Mouse (Mus musculus): ENCODE data around the gene Gm20547. TPM values are rescaled to one million over a fixed set of nuclear protein-coding genes. Genes with fewer than 3 reads are reported as not detected.
"Not testable (repeated sequence)": the region's sequence is repeated elsewhere in the genome, so short reads cannot be mapped to it uniquely, and the experiment has no call there.

Gene Gm20547
- total RNA-seq, 1 experiment from 2014 or later: not detected

GRCm38 (mm10) chr17:34861704-34862415 is 20.0 kb downstream of the Gm20547 start:
- ATAC-seq (ENCODE audit: extremely low read depth, insufficient number of reproducible peaks, low FRiP score, poor library complexity, severe bottlenecking): no peak

DNA sequence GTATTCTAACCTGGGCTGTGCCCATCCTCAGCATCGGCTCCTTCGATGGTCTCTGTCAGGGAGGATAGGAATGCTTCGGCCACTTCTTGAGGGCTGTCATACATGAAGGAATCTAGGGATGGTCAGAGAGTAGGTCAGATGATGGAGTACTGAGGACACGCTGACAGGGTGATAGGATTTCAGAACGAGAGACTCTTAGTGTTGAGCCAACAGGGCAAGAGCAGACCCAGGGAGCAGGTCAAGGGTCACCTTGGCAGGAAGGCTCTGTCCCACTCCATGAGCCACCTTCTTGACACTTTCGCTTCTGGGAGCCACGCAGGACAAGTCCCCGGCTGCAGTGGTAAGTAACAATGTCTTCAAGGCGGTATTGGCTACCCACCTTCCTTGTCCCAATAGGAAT is 21.3 kb downstream of the Gm20547 start:
- no peak for ATAC-seq (ENCODE audit: extremely low read depth, insufficient number of reproducible peaks, low FRiP score, poor library complexity, severe bottlenecking)

DNA sequence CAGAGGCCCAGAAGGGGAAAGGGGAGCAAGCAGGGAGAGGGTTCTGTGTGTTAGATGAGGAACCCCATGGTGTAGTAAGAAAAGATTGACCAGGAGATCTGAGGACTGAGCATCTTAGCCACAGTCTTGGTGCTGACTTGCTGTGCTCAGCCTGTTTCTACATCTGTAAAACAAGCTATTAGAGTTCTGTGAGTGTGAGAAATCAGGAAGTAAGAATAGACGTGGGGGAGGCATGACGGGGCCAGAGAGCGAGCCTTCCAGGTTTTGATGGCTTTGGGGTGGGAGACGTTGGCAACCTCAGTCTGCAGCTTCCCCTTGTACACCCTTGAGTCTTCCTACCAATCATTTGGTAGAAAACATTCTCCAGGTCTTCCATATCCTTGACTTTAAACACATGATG is 23.2 kb downstream of the Gm20547 start:
- no peak for ATAC-seq (ENCODE audit: extremely low read depth, insufficient number of reproducible peaks, low FRiP score, poor library complexity, severe bottlenecking)

GRCm38 (mm10) chr17:34855825-34856224 is 26.0 kb downstream of the Gm20547 start:
- peak; percentile 43; the same call in 1 of the 2 replicates for ATAC-seq (ENCODE audit: extremely low read depth, insufficient number of reproducible peaks, low FRiP score, poor library complexity, severe bottlenecking)

DNA sequence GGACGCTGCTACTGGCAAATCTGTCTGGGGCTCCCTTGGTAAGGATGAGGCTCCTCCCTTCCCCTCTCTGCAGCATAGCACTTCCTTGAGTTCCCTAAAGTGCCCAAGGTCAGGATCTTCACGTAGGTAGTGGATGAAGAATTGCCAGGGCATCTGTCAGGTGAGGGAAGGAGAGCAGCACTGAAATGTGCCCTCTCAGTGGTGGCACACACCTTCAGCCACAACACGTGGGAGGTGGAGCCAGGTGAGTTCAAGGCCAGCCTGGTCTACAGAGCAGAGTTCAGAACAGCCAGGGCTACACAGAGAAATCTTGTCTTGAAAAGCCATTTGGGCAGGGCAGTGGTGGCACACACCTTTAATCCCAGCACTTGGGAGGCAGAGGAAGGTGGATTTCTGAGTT is 27.1 kb downstream of the Gm20547 start:
- ATAC-seq (ENCODE audit: extremely low read depth, insufficient number of reproducible peaks, low FRiP score, poor library complexity, severe bottlenecking): no peak

- ATAC-seq (ENCODE audit: extremely low read depth, insufficient number of reproducible peaks, low FRiP score, poor library complexity, severe bottlenecking): no peak
Observed at GRCm38 (mm10) chr17:34853511-34853910, 28.3 kb downstream of the Gm20547 start.

DNA sequence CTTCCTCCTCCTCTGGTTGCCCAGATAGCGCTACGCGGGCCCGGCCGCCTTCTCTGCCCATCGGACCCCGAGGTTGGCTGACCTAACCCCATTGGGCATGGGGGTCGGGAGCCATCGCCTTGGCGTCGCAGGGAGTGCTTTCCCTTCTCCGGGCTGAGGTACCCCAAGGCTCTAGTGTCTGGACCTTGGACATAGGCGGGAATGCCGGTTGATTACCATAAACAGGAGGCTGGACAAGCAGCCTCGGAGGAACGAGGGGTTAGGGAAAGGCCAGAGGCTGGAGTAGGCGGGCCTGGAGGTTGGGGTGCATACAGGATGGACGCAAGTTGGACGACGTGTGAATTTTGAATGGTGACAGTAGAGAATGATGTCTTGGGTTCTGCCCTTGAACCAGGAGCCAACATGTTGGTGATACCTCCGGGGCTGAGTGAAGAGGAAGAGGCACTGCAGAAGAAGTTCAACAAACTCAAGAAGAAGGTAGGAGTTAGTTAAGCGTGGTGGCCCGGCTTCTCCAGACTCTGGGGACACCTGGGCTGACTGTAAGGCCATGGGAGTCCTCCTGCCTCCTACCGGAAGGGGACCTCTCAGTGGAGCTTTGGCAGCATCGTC is 31.2 kb downstream of the Gm20547 start:
- no peak for ATAC-seq (ENCODE audit: extremely low read depth, insufficient number of reproducible peaks, low FRiP score, poor library complexity, severe bottlenecking)

DNA sequence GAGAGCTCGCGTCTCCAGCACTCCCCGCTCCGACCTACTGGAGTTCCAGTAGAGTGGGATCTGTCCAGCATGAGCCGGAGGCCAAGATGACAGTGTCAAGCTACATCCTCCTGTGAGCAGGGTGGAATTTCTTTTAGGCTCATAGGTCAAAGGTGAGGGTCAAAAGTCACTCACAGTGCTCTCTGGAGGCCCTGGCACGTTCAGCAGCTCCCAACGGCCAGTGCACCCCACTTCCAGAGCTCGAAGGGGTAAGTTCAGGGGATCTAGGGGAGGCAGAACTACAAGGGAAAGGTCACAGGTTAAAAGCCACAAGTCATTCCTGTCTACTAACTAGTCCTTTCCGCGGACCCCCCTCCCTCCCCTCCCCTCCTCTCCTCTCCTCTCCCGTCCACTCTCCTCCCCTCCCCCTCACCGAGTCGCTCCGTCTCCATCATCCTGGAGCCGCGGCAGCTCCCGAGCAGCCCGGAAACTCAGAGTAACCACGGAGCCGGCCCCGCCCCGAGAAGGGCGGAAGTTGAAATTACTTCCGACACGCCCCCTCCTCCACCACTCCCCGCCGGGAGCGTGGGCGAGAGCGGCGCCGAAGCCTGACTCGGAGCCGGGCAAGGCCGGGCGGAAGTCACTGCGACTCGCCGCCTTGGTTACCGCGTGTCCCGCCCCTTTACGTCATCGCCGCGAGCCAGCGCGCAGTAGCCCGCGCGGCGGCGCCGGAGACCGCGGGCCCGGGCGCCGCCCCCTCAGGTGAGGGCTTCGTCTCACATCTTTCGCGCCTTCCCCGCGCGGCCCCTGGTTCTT is 31.9 kb downstream of the Gm20547 start, which contains the start of the genes Skiv2l and Nelfe:
Gene Skiv2l, minus strand, starts transcription at position 489 of the 795 bp plus-strand sequence.
Gene Nelfe, plus strand, starts transcription at position 670 of the 795 bp plus-strand sequence.
- ATAC-seq (ENCODE audit: extremely low read depth, insufficient number of reproducible peaks, low FRiP score, poor library complexity, severe bottlenecking): peak; percentile 95

GRCm38 (mm10) chr17:34847615-34848014 is 34.2 kb downstream of the Gm20547 start:
- no peak for ATAC-seq (ENCODE audit: extremely low read depth, insufficient number of reproducible peaks, low FRiP score, poor library complexity, severe bottlenecking)

DNA sequence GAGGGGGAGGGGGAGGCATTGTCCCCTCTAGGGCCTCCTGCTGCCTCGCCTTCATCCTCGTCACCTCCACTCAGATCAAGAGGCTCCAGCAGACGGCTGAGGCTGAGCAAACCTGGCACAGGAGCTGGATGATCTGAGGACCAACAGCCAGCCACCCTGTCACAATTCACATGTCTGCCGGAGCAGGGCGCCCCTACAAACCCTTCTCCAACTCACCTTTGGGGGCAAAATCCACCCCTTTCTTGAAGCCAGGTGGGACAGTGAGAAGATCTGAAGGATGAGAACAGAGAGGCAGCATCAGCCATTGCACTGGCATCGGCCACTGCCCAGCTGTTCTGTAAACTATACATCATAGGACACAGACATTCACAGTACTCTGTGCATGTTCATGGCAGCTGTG is 34.6 kb downstream of the Gm20547 start:
- no peak for ATAC-seq (ENCODE audit: extremely low read depth, insufficient number of reproducible peaks, low FRiP score, poor library complexity, severe bottlenecking)

GRCm38 (mm10) chr17:34844884-34845283 is 37.0 kb downstream of the Gm20547 start:
- no peak for ATAC-seq (ENCODE audit: extremely low read depth, insufficient number of reproducible peaks, low FRiP score, poor library complexity, severe bottlenecking)

DNA sequence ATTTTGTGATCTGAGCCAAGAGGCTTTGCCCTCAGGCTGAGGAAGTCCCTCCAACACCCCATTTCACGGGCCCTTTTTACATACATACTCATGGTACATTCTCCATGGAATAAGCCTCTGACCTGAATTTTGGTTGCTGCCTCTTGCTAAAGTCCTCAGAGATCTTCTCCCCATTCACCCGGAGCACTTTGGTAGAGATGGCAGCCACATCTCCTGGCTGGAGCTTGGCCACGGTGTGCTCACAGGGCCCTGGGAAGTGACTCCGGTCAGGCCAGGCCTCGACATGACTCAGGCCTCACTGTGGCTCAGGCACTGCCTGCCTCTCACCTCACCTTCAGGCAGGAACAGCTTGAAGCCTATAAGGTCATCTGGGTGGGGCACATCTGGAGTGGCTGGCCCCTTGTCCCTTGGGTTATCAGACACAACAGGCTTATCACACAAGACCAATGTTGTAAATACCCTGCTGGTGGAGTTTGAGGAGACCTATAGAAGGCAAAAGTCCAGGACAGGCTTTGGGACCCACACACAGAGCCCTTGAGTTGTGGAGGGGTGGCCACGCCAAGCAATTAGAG is 41.0 kb downstream of the Gm20547 start:
- ATAC-seq (ENCODE audit: extremely low read depth, insufficient number of reproducible peaks, low FRiP score, poor library complexity, severe bottlenecking): no peak

- ATAC-seq (ENCODE audit: extremely low read depth, insufficient number of reproducible peaks, low FRiP score, poor library complexity, severe bottlenecking): no peak
Observed at GRCm38 (mm10) chr17:34838785-34839184, 43.1 kb downstream of the Gm20547 start.

DNA sequence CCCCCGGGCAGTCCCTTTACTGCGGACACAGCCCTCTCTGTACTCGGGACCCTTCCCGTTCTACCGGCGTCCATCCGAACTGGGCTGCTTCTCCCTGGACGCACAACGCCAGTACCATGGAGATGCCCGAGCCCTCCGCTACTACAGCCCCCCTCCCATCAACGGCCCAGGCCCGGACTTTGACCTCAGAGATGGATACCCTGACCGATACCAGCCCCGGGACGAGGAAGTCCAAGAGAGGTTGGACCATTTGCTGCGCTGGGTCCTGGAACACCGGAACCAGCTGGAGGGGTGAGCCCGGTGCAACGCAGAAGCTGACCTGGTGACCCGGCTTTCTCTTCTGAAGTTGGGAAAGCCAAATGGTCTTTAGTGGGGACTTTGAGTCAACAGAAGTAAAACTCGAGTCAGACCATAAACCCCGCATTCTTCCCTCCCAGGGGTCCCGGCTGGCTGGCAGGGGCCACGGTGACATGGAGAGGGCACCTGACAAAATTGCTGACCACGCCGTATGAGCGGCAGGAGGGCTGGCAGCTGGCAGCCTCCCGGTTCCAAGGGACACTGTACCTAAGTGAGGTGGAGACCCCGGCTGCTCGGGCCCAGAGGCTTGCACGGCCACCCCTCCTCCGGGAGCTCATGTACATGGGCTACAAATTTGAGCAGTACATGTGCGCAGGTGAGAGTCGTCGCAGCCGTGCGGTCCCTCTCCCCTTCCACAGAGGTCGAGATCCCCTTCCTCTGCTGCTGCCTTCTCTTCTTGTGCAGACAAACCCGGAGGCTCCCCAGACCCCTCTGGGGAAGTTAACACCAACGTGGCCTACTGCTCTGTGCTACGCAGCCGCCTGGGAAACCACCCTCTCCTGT is 44.1 kb downstream of the Gm20547 start:
- no peak for ATAC-seq (ENCODE audit: extremely low read depth, insufficient number of reproducible peaks, low FRiP score, poor library complexity, severe bottlenecking)

- peak; percentile 86 for ATAC-seq (ENCODE audit: extremely low read depth, insufficient number of reproducible peaks, low FRiP score, poor library complexity, severe bottlenecking)
Observed at GRCm38 (mm10) chr17:34836856-34837221, 45.0 kb downstream of the Gm20547 start, which contains the start of the genes Stk19 and Dxo. Gene Stk19, minus strand, starts transcription at chr17:34836945. Gene Dxo, plus strand, starts transcription at chr17:34837019.

DNA sequence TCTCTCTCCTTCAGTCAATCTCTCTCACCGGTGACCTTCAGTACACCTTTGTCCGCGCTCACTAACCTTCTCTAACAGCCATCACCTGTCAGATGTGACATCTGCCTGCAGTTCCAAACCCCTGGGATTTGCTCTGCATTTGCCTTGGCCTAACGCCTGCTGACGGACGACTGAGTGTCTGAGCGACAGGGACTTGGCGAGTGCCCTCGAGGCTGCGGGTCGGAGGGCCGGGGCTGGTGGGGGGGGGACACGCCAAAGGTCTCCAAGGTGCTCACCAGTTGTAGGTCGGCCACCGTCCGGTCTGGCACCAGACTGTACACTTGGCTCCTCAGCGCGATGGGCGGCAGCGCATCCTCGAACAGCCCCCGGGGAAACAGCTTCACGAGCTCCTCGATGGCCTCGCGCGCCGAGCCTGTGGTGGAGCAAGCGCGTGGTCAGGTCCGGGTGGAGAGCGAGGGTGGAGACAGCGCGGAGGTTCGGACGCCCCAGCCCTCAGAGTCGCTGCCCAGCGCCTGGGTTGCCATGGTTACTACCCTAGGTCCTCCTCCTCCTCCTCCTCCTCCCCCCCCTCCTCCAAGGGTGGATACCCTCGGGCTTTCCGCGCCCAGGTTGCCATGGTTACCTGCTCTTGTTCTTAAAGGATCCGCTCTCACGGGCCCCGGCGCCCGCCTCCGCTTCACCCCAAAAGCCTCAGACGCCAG is 45.5 kb downstream of the Gm20547 start:
- ATAC-seq (ENCODE audit: extremely low read depth, insufficient number of reproducible peaks, low FRiP score, poor library complexity, severe bottlenecking): peak; percentile 28

- ATAC-seq (ENCODE audit: extremely low read depth, insufficient number of reproducible peaks, low FRiP score, poor library complexity, severe bottlenecking): not testable (repeated sequence)
Observed at GRCm38 (mm10) chr17:34830776-34831175, 51.1 kb downstream of the Gm20547 start.

DNA sequence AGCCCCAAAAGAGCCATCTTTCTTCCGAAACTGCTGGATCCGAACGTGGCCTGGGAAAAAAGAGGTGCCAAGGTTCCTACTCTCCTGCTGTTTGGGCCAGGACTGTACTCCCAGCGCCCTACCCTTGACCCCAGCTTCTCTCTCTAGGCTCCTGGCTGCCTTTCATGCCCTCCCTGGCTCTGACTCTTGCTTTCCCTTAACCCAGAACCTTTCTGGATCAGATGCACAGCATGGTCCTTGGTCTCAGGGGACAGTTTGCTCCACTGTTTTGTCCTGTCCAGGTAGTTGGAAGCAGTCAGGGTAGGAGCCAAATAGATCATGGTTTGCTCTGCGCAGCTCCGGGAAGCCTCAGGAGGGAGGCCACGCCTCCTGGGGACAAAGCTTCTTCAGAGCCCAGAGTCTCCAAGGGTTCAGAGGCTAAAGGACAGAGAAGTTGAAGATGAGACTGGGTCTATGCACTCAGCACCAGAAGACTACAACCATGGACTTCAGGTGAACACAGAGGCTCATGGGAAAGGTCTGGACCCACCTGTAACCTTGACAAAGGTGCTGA is 66.9 kb downstream of the Gm20547 start:
- ATAC-seq (ENCODE audit: extremely low read depth, insufficient number of reproducible peaks, low FRiP score, poor library complexity, severe bottlenecking): no peak

Measured in neutrophil, adult 5-6 weeks (primary cell).